Mouse (Mus musculus): ENCODE data around the gene Prss35.

Gene Prss35

GRCm38 (mm10) chr9:86742959-86743911 lies at the start of gene Prss35:
TSS of gene Prss35 (plus strand) at chr9:86743649.
- DNase-seq (ENCODE audit: low spot score) = peak; percentile 74

DNA sequence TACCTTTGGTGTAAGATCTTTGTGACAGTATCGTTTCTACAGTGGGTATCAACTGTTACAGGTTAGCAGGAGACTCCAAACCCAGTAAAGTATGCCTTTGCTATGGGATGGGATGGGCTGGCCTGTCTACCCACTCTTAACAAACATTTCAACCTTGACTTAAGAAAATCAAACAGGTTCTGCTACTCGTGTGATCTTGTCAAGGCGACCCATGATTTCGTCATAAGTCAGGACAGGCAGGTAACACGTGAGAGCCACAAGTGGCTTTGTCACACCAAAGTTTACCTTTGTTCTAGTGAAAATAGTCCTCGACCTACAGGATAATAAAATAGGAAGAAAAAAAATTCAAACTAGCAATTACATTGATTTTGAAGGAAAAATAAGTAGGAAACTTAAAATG lies 49.5 kb upstream of the Prss35 start:
- no peak for DNase-seq (ENCODE audit: low spot score)

DNA sequence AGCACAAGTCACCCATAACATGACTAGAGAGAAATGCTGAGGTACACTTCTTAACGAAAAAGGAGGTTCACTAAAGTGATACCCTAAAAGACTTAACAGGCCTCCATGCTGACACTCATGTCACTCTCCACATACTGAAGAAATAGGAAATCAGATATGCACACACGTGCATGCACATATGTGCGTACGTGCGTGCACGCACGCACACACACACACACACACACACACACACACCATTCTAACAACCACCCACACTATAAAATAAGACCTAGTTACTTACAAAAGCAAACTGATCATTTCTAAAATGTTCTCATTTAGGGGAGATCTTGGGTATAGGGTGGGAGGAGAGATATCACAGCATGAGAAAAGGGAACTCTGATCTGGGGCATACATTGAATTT lies 48.8 kb upstream of the Prss35 start:
- DNase-seq (ENCODE audit: low spot score) = no peak

- no peak for DNase-seq (ENCODE audit: low spot score)
Measured at GRCm38 (mm10) chr9:86695199-86695817, 48.1 kb upstream of the Prss35 start.

GRCm38 (mm10) chr9:86695818-86696261 lies 47.6 kb upstream of the Prss35 start, which contains the start of gene Me1:
TSS of gene Me1 (minus strand) at chr9:86695953.
- DNase-seq (ENCODE audit: low spot score) = peak; percentile 51

GRCm38 (mm10) chr9:86701264-86701663 lies 42.2 kb upstream of the Prss35 start:
- no peak for DNase-seq (ENCODE audit: low spot score)

GRCm38 (mm10) chr9:86701844-86702243 lies 41.6 kb upstream of the Prss35 start:
- no peak for DNase-seq (ENCODE audit: low spot score)

DNA sequence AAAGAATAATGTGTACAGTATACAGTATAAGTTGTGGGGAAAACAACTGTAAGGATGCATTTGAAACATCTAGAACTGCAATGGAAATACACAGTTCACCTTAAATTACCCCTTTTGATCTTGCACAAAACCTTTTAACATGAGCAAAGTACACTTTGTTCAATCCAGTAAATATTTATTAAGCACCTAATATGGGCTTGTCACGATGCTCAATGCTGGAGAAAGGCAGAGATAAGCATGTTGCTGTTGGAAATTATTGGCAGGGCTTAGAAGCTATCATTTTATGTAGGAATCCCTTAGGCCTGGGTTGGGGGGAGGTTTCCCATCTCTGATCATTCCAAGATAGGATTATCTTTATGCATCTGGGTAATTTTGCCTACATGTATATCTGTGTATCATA lies 36.0 kb upstream of the Prss35 start:
- no peak for DNase-seq (ENCODE audit: low spot score)

- peak; percentile 65 for DNase-seq (ENCODE audit: low spot score)
Measured at GRCm38 (mm10) chr9:86708921-86709320, 34.5 kb upstream of the Prss35 start.

DNA sequence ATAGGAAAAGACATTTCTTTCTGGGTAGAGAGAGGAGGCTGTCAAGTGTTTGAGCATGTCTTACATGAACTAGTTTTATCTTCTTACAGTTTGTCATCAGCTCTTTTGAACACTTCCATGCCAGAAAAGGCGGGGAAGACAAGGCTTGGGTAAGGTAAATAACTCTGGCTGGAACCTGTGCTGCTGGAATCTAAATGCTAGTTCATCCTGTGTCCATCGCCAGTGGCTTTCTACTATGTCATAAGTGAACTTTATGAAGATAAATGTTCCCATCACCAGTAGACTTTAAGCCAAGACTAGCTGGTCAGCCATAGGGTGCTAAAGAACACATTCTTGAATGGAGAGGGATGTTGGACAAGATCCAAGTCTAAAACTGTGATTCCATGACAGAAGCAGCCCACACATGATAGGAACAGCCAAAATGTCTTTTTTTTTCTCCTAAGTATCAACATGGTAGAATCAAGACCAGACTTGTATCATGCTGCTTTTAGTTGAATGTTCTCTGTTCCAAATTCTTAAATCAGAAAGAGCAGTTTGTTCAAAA lies 33.3 kb upstream of the Prss35 start:
- DNase-seq (ENCODE audit: low spot score) = no peak

GRCm38 (mm10) chr9:86712648-86713047 lies 30.8 kb upstream of the Prss35 start:
- no peak for DNase-seq (ENCODE audit: low spot score)

- DNase-seq (ENCODE audit: low spot score) = no peak
Measured at GRCm38 (mm10) chr9:86714089-86714488, 29.4 kb upstream of the Prss35 start.

GRCm38 (mm10) chr9:86716540-86716939 lies 26.9 kb upstream of the Prss35 start:
- no peak for DNase-seq (ENCODE audit: low spot score)

DNA sequence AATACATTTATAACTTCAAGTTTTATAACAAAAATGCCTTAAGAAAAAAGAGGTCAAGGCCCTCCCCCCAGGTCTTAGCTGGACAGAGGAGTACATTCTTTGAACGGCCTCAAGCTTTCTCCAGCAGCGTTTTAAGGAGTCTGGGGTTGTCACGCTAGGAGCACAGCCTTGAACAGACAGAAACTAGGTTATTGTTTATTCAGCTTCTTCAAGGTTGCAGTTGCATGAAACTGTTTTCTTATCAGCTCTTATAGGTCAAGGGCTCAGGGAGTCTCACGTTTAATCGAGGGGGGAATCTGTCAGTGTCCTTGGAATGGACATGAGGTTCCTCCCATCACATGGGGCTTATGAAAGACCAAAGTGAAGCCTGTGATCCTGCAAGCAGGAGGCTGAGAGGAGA lies 26.3 kb upstream of the Prss35 start:
- DNase-seq (ENCODE audit: low spot score) = peak; percentile 65

- no peak for DNase-seq (ENCODE audit: low spot score)
Measured at GRCm38 (mm10) chr9:86720227-86720626, 23.2 kb upstream of the Prss35 start.

DNA sequence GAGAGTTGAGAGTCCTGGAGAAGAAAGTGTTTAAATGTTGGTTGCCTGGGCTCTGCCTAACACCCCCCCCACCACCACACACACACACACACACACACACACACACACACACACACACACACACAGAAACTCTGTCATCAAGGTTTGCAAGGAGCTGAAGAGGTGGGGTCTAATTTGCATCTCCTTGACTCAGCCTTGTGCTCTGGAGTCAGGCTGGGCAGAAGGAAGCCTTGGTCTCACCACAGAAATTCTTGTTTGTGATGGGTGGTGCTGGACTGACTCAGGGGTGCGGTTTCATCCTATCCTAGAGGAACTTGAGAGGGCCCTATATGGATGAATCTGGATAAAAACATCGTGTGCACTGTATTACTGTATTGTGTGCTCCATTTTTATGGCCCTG lies 22.7 kb upstream of the Prss35 start:
- no peak for DNase-seq (ENCODE audit: low spot score)

- DNase-seq (ENCODE audit: low spot score) = no peak
Measured at GRCm38 (mm10) chr9:86725066-86725465, 18.4 kb upstream of the Prss35 start.

- no peak for DNase-seq (ENCODE audit: low spot score)
Measured at GRCm38 (mm10) chr9:86725604-86726380, 17.7 kb upstream of the Prss35 start.

GRCm38 (mm10) chr9:86726381-86726720 lies 17.1 kb upstream of the Prss35 start:
- no peak for DNase-seq (ENCODE audit: low spot score)

GRCm38 (mm10) chr9:86728214-86728814 lies 15.1 kb upstream of the Prss35 start:
- no peak for DNase-seq (ENCODE audit: low spot score)

- DNase-seq (ENCODE audit: low spot score) = no peak
Measured at GRCm38 (mm10) chr9:86729084-86729483, 14.4 kb upstream of the Prss35 start.

- no peak for DNase-seq (ENCODE audit: low spot score)
Measured at GRCm38 (mm10) chr9:86729811-86730210, 13.6 kb upstream of the Prss35 start.

Data from ovary, adult 18-20 months (tissue).